Mouse (Mus musculus): ENCODE results near the gene Ttc38.

Ttc38 gene

DNA sequence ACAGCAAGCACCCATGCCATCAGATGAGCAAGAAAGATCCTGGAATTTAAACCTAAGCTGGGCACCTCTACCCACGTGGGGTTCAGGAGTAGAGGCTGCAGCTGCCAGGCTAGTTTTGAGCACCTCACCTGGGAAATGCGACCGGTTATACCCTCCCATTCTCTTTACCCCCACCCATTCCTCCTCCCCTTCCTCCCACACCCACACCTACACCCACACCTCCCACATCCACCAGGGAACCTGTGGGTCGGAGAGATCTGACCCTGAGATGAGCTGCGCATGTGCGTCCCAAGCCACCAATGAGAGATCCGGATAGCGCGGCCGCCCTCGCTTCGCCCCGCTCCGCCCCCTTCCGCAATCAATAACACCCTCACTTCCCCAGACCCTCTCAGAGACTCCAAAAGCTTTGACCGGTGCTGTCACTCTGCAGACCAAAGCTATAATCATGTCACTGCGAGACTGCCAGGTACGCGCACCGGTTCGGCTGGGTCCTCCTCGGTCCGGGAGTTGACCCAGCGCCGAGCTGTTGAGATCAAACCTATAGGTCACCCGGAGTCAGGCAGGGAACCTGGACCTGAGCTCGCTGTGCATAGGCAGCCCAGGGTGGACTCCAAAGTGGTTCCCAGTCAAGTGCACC is at the start of gene Ttc38:
Gene Ttc38 (plus strand): TSS at position 353 of the 637 bp plus-strand sequence.
- peak; percentile 20 for DNase-seq (ENCODE audit: low read depth, low spot score)

- no peak for DNase-seq (ENCODE audit: low read depth, low spot score)
These were observed 49.0 kb upstream of the Ttc38 start for GRCm38 (mm10) chr15:85783146-85783545.

- DNase-seq (ENCODE audit: low read depth, low spot score): no peak
These were observed 47.8 kb upstream of the Ttc38 start for GRCm38 (mm10) chr15:85784341-85784740.

GRCm38 (mm10) chr15:85786711-85787110 is 45.4 kb upstream of the Ttc38 start:
- no peak for DNase-seq (ENCODE audit: low read depth, low spot score)

GRCm38 (mm10) chr15:85787482-85787881 is 44.6 kb upstream of the Ttc38 start:
- DNase-seq (ENCODE audit: low read depth, low spot score): no peak

DNA sequence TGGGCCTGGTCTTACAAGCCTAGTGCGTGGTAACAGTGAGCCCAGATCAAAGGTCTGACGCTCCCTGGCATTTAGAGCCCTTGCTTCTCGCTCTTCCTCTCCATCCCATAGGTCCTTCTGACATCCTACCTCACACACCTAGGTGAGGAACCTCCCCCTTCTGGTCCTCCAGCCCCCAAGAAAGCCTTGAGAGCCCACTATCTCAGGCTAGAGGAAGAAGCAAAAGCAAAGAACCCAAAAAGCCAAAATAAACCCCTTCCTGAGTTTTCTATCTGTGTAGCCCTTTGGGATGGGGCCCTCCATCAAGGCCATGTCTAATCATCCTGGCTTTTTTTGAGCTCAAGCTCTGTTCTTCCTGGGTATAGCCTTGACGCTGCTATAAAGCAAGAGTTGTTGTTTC is 44.1 kb upstream of the Ttc38 start:
- no peak for DNase-seq (ENCODE audit: low read depth, low spot score)

DNA sequence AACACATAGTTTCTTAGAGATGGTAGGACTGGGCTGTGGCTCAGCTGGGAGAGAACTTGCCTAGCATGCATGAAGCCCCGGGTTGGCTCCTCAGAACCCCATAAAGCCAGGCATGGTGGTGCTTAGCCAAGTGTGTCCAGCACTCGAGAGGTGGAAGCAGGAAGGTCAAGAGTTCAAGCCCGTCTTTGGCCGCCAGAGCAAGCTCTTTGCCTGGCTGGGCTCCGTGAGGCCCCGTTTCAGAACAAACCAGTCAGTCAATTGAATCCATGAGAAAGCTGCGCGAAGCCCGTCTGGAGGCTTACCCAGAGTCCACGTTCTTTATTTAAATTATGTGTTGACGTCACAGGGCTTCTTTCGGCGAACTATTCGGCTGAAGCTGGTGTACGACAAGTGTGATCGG is 43.5 kb upstream of the Ttc38 start:
- no peak for DNase-seq (ENCODE audit: low read depth, low spot score)

GRCm38 (mm10) chr15:85791449-85791848 is 40.7 kb upstream of the Ttc38 start:
- no peak for DNase-seq (ENCODE audit: low read depth, low spot score)

- peak; percentile 40 for DNase-seq (ENCODE audit: low read depth, low spot score)
These were observed 39.3 kb upstream of the Ttc38 start for GRCm38 (mm10) chr15:85792819-85793218.

GRCm38 (mm10) chr15:85795516-85795915 is 36.6 kb upstream of the Ttc38 start:
- no peak for DNase-seq (ENCODE audit: low read depth, low spot score)

GRCm38 (mm10) chr15:85798676-85799075 is 33.4 kb upstream of the Ttc38 start:
- no peak for DNase-seq (ENCODE audit: low read depth, low spot score)

DNA sequence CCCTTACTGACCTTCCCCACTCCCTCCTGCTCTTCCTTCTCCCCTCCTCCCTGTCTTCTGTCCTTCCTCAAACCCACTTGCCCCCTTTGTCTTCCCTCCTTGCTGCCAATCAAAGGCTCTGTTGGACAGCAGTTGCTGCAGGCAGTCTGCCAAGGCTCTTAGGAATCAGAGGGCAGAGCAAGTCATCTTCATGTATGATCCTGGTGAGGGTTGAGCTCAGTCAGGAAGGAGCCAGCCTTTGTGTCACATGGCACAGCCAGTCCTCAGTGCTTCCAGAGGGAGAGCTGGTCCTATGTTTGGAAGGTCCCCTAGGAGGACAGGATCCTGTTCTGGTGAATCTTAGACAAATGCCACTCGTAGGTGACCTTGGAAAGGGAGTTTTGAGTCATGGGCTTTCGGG is 29.2 kb upstream of the Ttc38 start:
- no peak for DNase-seq (ENCODE audit: low read depth, low spot score)

DNA sequence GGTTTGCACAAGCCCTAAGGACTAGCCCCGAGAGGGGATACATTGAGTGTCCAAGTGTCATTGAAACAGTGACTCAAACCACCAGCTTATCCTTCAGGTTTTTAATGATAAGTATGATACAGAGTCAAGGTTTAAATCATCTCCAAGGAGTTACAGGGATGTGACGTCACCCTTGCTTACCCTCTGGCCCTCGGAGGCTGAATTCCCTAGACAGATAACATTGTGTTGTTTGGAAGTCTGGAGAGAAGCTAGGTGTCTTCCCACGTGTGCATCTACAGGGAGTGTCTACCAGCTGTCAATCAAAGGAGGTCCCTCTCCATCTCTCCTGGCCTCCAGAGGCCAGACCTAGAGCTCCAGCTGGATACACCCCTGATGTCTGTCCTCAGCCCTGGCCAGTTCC is 25.2 kb upstream of the Ttc38 start:
- DNase-seq (ENCODE audit: low read depth, low spot score): no peak

DNA sequence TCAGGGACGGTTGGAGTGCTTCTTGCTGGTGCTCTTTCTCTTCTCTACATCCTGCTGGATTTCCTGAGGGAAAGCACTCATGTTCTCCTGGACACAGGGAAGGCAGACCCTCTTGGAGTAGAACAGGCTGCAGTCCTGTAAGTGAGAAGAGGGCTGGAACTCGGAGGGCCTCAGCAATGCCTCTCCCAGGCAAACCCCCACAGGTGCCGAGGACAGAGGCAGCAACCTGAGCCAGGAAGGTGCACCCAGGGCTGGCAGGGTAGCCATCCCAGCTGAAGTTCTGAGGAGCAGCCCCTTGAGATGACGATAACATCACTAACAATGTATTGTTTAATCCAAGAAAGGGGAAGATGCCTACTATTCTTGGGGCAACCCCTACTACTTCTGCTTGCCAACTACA is 24.7 kb upstream of the Ttc38 start:
- DNase-seq (ENCODE audit: low read depth, low spot score): no peak

GRCm38 (mm10) chr15:85808031-85808430 is 24.1 kb upstream of the Ttc38 start:
- no peak for DNase-seq (ENCODE audit: low read depth, low spot score)

GRCm38 (mm10) chr15:85808434-85808833 is 23.7 kb upstream of the Ttc38 start:
- no peak for DNase-seq (ENCODE audit: low read depth, low spot score)

GRCm38 (mm10) chr15:85809091-85809490 is 23.0 kb upstream of the Ttc38 start:
- no peak for DNase-seq (ENCODE audit: low read depth, low spot score)

DNA sequence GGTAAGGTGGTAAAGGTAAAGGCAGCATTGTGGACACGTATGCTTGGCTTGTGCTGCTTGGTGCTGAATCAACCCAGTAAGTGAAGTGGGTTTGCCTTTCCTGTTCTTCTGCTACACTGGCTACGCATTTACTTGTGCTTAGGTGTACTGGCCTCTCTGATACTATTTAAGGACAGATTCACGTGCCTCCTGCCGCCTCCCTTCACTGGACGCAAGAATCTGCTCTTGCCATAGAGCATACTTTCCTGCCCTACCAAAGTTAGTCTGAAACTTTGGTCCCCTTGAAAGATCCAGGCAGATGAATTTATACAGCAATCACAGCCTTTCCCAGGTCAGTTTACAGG is 21.7 kb upstream of the Ttc38 start:
- no peak for DNase-seq (ENCODE audit: low read depth, low spot score)

DNA sequence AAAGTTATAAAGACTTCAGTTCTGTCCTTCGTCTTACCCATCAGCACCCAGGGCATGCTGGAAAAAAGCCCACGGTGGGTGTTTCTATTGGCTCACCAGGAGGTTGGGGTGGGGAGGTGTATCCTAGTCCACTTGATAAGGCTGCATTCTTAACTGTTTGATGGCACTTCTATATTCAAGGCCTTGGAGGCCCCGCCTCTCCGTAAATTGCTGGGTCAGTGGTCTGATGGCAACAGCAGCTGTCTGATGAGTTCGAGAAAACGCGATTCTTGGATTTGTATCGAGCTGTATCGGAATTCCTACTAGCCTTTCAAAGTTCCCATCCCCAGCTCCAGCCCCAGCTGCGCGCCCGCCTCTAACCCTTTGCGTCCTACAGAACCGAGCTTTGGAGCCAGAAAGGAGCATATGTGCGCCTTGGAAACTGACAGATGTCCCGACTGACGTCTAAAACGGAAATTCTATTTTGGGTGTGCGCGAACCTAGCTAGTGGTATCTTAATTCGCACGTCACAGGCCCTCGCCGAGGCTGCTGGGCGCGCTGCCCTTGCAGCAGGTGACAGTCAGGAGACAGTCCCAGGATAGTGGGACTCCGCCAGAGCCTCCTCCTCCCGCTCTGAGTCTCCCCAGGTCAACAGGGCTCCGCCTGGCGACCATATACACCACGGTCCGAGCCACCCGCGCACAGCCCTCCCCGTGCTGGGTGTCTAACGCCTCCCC is 21.1 kb upstream of the Ttc38 start:
- peak; percentile 50 for DNase-seq (ENCODE audit: low read depth, low spot score)

DNA sequence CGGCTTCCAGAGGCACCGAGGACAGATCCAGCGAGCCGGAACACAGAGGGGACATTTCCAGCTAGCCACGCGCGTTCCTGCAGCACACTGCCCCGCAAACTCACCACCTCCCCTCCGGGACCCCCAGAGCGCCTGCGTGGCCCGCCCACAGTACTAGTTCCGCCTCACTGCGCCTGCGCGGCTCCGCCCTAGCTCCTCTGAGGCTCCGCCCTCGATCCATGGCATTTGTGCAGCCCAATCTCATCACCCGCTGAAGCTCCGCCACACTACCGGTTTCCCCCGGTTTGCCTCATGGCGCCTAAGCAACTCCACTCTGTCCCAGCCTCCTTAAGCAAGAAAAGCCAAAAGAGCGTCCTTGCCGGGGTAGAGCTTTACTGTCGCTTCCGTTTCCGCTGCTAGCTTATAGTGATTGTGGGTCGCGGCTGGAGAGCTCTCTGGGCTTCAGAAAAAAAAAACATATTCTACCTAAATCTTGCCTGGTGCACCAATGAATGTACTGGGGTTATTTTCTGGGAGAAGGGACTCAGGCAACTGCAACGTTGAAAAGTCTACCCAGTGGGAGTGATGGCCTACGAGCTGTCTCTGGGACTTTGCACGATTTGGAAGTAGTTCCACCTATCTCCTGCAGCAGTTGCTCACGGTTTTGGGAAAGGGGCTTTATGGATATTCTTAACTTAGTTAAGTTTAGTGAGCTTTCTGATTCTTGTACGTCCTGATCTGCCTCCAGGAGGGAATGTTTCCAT is 20.4 kb upstream of the Ttc38 start, which contains the start of gene Cdpf1:
Gene Cdpf1 (minus strand): TSS at position 163 of the 743 bp plus-strand sequence.
- peak; percentile 92 for DNase-seq (ENCODE audit: low read depth, low spot score)

DNA sequence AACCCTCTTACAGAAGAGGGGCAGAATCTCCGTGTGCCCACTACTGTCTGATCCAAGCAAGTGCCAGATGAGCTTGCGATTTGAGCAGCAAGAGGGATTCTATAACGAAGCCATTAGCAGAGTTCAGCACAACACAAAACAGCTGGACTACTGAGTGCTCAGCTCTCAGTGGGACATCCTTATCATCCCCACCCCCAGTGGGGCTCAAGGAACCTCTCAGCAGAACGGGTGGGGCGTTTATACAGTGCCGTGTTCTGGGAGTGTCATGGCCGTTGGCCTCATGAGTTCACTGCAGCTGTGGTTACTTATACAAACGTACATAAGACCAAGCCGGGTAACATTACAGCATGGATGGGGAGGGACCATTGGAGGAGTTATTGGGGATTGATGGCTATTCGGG is 18.7 kb upstream of the Ttc38 start:
- DNase-seq (ENCODE audit: low read depth, low spot score): no peak

DNA sequence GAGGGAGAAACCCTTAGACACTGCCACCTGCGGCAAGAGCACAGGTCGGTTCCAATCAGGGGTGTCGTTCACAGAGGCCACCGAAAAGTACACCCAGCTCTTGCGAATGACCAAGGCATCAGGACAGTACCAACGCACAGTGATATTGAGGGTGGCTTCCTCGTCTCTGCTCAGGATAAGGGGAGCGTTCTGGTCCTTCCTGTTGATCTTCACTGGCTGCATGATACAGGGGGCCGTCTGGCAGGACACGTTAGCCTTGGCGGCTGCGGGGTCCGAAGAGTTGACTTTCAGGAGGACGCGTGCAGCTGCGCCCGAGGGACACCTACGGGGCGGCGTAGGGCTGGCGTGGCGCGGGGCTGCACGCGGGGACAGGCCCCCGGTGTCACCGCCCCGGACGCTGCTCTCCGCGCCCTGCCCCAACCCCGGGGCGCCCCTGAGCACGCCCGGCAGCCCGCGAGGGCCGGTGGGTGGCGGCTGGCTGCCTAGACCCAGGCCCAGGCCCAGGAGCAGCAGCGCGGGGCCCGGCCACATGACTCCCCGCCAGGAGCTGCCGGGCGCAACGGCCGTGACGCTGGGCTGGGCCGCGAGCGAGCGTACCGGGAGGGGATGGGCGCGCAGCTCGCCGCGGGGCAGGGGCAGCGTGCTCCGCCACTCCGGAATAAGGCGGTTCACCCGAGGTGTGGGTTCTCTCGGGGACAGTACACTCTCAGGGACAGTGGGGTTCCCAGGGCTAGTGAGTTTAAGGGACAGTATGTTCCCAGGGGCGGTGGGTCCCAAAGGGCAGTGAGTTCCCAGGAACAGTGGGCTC is 10.7 kb upstream of the Ttc38 start, which contains the start of gene Pkdrej:
Gene Pkdrej (minus strand): TSS at position 532 of the 808 bp plus-strand sequence.
- no peak for DNase-seq (ENCODE audit: low read depth, low spot score)

All from brain, embryonic 18.5 days (tissue).